Mouse (Mus musculus): ENCODE measurements around the gene Sp110. TPM values are rescaled to one million over a fixed set of nuclear protein-coding genes. Genes with fewer than 3 reads are reported as not detected.
"Not testable (repeated sequence)": the region's sequence is repeated elsewhere in the genome, so short reads cannot be mapped to it uniquely, and the experiment has no call there.

Sp110 gene
- total RNA-seq, 2 experiments from 2014 or later, result 0.41 to 0.89 TPM

DNA sequence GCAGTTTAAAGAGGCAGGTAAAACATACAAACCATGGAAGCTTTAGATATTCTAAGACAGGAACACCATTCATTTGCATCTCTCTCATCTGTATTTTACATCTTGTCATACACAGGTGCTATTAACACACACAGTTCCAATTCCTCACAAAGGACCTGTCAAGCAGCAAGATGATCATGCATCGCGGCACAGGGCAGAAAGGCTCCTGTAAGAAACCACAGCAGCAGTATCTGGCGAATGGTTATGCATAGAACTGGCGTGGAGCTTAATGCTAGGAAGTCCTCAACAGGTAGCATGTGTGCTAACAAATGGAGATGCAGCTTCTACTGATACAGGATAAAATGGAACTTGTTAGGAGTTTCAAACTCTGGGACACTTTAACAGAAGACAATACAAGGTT, 43.4 kb downstream of the Sp110 start:
- peak in 1 of 2 experiments; percentile 7 for DNase-seq (ENCODE audit: low spot score in 2 of 2)

DNA sequence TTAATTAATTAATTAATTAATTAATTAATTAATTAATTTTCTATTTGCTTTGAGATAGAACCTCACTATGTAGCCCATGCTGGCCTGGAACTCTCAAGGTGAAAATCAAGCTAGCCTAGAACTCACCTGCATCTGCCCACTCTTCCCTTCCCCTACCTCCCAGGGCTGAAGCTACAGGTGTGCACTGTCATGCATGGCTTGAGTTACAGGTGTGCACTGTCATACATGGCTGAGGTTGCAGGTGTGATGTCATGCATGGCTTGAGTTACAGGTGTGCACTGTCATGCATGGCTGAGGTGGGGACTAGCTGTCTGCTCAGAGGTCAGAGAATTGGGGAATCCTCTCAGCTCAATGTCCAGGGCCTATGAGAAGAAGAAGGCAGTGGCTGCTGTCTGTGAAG, 52.2 kb downstream of the Sp110 start:
- not testable (repeated sequence) for DNase-seq (ENCODE audit: low spot score in 2 of 2)

DNA sequence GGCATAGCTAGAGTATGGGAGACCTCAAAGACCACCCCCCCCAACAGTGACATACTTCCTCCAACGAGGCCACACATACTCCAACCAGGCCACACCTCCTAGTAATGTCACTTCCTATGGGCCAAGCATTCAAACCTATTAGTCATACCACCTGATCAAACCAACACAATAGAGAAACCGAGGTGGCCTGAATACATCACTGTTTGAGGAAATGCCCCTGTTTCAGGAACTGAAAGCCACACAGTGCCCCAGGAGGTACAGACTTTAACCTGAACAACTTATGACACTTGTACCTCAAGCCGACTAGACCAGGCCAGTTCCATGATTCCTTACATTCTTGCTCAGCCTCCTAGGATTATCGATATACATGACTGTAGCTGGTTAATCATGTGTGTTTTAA, 54.8 kb downstream of the Sp110 start:
- not testable (repeated sequence) for DNase-seq (ENCODE audit: low spot score in 2 of 2)

DNA sequence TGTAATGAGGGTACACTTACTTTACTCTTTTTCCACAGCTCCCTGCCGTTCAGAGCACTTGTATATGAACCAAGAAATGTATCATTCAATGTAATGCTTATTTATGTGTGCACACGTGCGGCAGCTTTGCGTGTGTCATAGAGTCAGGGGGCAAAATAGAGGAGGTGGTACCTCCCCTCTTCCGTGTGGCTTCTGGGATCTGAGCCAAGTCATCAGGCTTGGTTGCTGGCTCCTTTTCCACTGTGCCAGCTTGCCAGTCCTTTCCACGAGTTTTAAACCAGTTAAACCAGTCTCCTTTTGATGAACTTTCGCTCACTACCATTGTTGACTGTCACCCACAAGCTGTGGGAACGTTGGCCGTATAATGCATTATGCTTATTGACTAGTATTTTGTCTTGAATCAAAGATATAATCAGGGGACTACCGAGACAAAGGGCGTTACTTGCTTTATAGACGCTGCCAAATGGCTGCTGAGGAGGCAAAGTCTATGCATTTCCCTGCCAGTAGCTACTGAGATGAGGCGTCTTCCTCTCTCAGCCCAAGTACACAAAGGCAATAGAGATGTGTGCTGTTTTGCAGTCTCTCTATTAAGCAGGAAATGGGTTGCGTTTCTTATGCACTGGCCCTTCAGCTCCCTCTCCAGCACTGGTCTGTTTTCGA, 70.0 kb downstream of the Sp110 start:
- DNase-seq (ENCODE audit: low spot score in 2 of 2), result not testable (repeated sequence)

Other genes with a start within 250 kb of the Sp110 start
- not detected for gene G530012D18Rik, start 23.1 kb downstream of the Sp110 start, total RNA-seq (2021)
- gene Sp140, start 1.6 kb upstream of the Sp110 start, total RNA-seq (2021), result 1 to 10 TPM; 1.2 to 1.6 TPM
- gene Sp100, start 51.2 kb upstream of the Sp110 start, total RNA-seq (2021), result under 1 TPM; 0.42 to 0.50 TPM
- gene A630001G21Rik, start 179.8 kb upstream of the Sp110 start, total RNA-seq (2021), result under 1 TPM; 0.36 to 0.43 TPM
- gene Cab39, start 194.6 kb upstream of the Sp110 start, total RNA-seq (2021), result 100 to 1,000 TPM; 120 to 158 TPM

Data from layer of hippocampus, postnatal 10 days (tissue).